Mouse (Mus musculus): Measurements from ENCODE around the gene Tmem230. TPM values are rescaled to one million over a fixed set of nuclear protein-coding genes. Genes with fewer than 3 reads are reported as not detected.
"Not testable (repeated sequence)": the region's sequence is repeated elsewhere in the genome, so short reads cannot be mapped to it uniquely, and the experiment has no call there.

Tmem230 gene
- polyA plus RNA-seq (2015; fragmentation: Nextera tagmentation; extraction: Ambion mirVana), result 37.3 and 46.5 TPM in 2 replicates

DNA sequence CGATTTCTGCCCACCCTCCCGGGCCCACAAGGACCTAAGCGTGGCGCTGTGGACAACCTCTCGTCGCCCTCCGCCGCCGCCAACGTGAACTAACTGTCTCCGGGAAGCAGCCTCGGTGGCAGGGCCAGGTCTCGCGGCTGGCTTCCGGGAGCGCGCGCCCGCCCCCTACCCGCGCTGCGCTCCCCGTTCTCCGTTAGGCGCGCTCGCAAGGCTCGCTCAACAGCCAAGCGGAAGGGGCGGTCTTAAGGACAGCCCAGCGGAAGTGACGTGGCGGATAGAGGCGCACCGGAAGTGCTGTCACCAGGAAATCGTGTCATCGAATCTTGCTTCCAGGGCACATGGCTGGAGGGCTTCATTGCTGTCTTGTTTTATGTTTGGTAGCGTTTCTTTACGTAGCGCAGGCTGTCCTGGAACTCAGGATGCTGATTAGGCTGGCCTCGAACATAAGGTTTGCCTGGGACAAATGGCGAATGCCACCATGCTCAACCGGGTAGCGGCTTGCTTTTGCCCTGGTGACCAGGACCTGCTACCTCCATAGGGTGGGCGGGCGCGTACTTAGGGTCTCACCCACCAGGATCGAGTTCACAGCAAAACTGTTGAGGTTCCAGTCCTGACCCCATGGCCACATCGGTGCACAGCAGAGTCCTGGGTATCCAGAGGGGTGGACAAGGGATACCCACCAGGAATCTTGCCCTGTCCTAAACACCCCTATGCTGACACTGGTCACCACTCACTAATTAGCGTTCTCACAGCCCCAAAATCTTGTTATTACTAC lies at the start of gene Tmem230:
TSS of gene Tmem230 (minus strand) at position 269 of the 775 bp plus-strand sequence.
- ATAC-seq (replicated peaks; ENCODE audit: extremely low read depth, insufficient read depth, low FRiP score), result peak; percentile 93

DNA sequence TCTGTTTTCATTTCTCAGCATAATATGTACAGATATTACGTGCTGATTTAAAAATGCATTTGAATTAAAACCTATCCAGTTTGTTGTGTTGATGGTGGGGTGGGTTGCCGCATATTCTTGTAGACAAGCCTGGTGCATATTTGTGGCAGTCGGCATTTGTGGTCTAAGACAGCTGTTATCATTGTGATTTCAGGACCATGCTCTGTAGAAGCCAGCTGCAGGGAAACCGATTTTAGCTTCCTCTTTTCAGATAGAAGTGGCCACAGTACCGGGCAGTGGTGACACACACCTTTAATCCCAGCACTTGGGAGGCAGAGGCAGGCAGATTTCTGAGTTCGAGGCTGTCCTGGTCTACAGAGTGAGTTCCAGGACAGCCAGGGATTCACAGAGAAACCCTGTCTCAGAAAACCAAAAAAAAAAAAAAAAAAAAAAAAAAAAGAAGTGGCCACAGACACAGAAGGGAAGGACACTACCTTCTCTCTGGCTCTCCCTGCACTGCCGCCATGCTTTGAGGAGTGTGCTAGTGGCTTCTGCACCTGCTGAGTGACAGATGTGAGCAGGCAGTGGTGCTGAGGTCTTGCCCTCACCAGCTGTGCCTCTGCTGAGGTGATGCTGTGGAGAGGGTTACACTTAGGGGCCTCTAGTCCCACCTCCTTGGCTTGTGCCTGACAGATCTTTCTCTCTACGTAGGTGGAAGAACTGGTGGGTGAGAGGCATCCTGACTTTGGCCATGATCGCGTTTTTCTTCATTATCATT lies 46.3 kb upstream of the Tmem230 start:
- Histone ChIP-seq H3K27ac (ENCODE audit: low read length) (no peak overlapping the region), H3K4me2 (ENCODE audit: low read depth, low read length) (no peak overlapping the region), H3K9me3 (replicated peaks; ENCODE audit: control insufficient read depth, low read length) (no peaks in the 10 kb centered on the region), H3K27me3 (ENCODE audit: control insufficient read depth, insufficient read depth, low read length) (no peaks in the 10 kb centered on the region), H3K9ac (ENCODE audit: low read length) (no peak overlapping the region), H3K36me3 (ENCODE audit: control insufficient read depth, insufficient read depth) (peaks cover 29% of the 10 kb centered on the region), H3K4me3 (ENCODE audit: low read length) (no peak overlapping the region), H3K4me1 (ENCODE audit: control insufficient read depth, insufficient read depth, low read length) (peaks cover 36% of the 10 kb centered on the region)
- no peak for ATAC-seq (replicated peaks; ENCODE audit: extremely low read depth, insufficient read depth, low FRiP score)
- 79% methylated on average over 10 of the region's 10 CpGs for WGBS

More for the DNA sequence above, at the start of gene Tmem230:
- Histone ChIP-seq H3K9me3 (replicated peaks; ENCODE audit: control insufficient read depth, low read length) (no peaks in the 10 kb centered on the region), H3K27ac (ENCODE audit: low read length) (peak within 1 kb of the TSS; percentile 90), H3K27me3 (ENCODE audit: control insufficient read depth, insufficient read depth, low read length) (no peaks in the 10 kb centered on the region), H3K9ac (ENCODE audit: low read length) (peak within 1 kb of the TSS; percentile 82), H3K36me3 (ENCODE audit: control insufficient read depth, insufficient read depth) (peaks cover 22% of the 10 kb centered on the region), H3K4me3 (ENCODE audit: low read length) (peak within 1 kb of the TSS; percentile 73), H3K4me2 (ENCODE audit: low read depth, low read length) (peak within 1 kb of the TSS; percentile 74), H3K4me1 (ENCODE audit: control insufficient read depth, insufficient read depth, low read length) (peaks cover 17% of the 10 kb centered on the region)
- 4% methylated on average over 49 of the region's 50 CpGs for WGBS

DNA sequence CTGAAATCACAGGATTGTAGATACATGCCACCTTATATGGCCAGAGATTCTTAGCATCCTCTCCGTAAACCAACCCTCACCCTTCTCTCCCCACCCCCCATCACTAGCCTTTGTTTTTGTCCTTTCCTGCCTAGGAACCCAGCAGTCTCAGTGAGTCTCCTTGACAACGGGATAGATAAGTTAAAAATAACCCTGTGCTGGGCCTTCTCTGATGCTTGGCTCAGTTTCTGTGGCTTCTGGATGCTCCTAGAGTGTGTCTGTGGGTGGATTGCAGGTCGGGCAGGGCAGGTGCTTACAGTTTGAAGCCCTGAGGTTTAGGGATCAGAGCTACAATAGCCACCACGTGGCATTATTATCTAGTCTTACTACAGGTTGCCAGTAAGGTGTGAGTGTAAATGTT lies 44.5 kb upstream of the Tmem230 start:
- Histone ChIP-seq H3K27me3 (ENCODE audit: control insufficient read depth, insufficient read depth, low read length) (no peaks in the 10 kb centered on the region), H3K4me2 (ENCODE audit: low read depth, low read length) (peak overlapping the region; percentile 40), H3K4me1 (ENCODE audit: control insufficient read depth, insufficient read depth, low read length) (peaks cover 36% of the 10 kb centered on the region), H3K27ac (ENCODE audit: low read length) (peak overlapping the region; percentile 54), H3K9me3 (replicated peaks; ENCODE audit: control insufficient read depth, low read length) (no peaks in the 10 kb centered on the region), H3K36me3 (ENCODE audit: control insufficient read depth, insufficient read depth) (peaks cover 15% of the 10 kb centered on the region), H3K4me3 (ENCODE audit: low read length) (no peak overlapping the region), H3K9ac (ENCODE audit: low read length) (no peak overlapping the region)
- WGBS, result 7% methylated on average over 4 of the region's 4 CpGs
- peak; percentile 81 for ATAC-seq (replicated peaks; ENCODE audit: extremely low read depth, insufficient read depth, low FRiP score)

DNA sequence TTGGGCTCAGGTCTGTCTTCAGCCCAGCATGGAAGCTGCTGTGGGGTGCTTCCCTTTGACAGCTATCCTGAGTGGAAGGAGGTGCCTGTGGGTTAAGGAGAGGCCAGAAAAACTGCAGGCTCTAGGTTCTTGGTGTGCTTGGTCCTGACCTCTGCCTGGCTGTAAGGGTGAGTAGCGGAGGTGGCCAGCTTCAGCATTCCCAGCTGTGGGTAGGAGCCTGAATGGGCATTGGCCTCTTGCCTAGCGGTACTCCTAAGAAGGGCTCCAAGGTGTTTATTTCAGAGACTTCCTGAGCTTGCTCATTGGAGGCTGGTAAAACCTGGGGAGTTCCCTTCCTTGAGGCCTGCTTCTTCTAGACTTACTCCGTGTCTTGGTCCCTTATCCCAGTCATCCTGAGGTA lies 43.7 kb upstream of the Tmem230 start:
- Histone ChIP-seq H3K4me2 (ENCODE audit: low read depth, low read length) (peak overlapping the region; percentile 40; the same call in 1 of the 2 replicates), H3K27ac (ENCODE audit: low read length) (peak overlapping the region; percentile 54), H3K9ac (ENCODE audit: low read length) (peak overlapping the region; percentile 3; the same call in 1 of the 2 replicates), H3K4me1 (ENCODE audit: control insufficient read depth, insufficient read depth, low read length) (peaks cover 41% of the 10 kb centered on the region), H3K36me3 (ENCODE audit: control insufficient read depth, insufficient read depth) (peaks cover 14% of the 10 kb centered on the region), H3K27me3 (ENCODE audit: control insufficient read depth, insufficient read depth, low read length) (no peaks in the 10 kb centered on the region), H3K9me3 (replicated peaks; ENCODE audit: control insufficient read depth, low read length) (no peaks in the 10 kb centered on the region), H3K4me3 (ENCODE audit: low read length) (no peak overlapping the region)
- ATAC-seq (replicated peaks; ENCODE audit: extremely low read depth, insufficient read depth, low FRiP score), result no peak
- WGBS, result 65% methylated on average over 3 of the region's 3 CpGs

DNA sequence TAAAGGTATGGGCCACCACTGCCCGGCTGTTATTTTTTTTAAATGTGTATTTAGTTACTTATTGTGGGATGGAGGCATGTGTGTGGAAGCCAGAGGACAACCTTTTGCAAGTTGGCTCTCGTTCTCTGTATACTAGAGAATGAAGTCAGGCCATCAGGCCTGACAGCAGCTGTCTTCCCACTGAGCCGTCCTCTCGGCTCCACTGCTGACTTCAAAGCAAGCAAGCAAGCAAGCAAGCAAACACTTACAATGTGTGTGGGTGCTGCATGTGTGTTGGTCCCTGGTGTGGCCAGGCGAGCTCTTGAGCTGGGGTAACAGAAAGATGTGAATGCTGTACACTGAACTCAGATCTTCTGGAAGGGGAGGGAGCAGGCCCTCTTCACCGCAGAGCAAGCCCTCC lies 43.2 kb upstream of the Tmem230 start:
- Histone ChIP-seq H3K4me3 (ENCODE audit: low read length) (no peak overlapping the region), H3K4me1 (ENCODE audit: control insufficient read depth, insufficient read depth, low read length) (peaks cover 44% of the 10 kb centered on the region), H3K27ac (ENCODE audit: low read length) (peak overlapping the region; percentile 54), H3K9ac (ENCODE audit: low read length) (peak overlapping the region; percentile 3; the same call in 1 of the 2 replicates), H3K9me3 (replicated peaks; ENCODE audit: control insufficient read depth, low read length) (no peaks in the 10 kb centered on the region), H3K27me3 (ENCODE audit: control insufficient read depth, insufficient read depth, low read length) (no peaks in the 10 kb centered on the region), H3K4me2 (ENCODE audit: low read depth, low read length) (no peak overlapping the region), H3K36me3 (ENCODE audit: control insufficient read depth, insufficient read depth) (peaks cover 11% of the 10 kb centered on the region)
- 72% methylated on average over 6 of the region's 6 CpGs for WGBS
- ATAC-seq (replicated peaks; ENCODE audit: extremely low read depth, insufficient read depth, low FRiP score), result no peak

DNA sequence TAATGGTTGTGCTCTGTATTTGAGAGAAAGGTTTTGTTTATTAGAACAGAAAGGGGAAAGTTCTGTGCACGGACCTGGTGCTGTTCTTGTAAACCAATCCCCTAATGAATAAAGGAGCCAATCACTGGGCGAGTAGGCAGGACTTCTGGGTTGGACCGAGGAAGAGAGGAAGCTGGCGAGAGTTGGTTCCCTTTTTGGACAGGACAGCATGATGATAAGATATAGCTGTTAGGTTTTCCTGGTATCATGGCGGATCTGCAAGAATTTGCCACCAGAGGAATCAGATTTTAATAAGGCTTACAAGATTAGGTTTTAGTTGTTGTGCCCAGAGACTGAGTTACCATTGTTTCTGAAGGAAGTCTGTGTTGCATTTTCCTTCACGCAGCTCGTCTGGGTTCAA lies 41.6 kb upstream of the Tmem230 start:
- not testable (repeated sequence) for H3K9ac ChIP-seq (ENCODE audit: low read length); H3K27me3 ChIP-seq (ENCODE audit: control insufficient read depth, insufficient read depth, low read length); H3K4me2 ChIP-seq (ENCODE audit: low read depth, low read length); H3K9me3 ChIP-seq (replicated peaks; ENCODE audit: control insufficient read depth, low read length); H3K36me3 ChIP-seq (ENCODE audit: control insufficient read depth, insufficient read depth); ATAC-seq (replicated peaks; ENCODE audit: extremely low read depth, insufficient read depth, low FRiP score); H3K4me3 ChIP-seq (ENCODE audit: low read length); H3K27ac ChIP-seq (ENCODE audit: low read length)
- peaks cover 50% of the 10 kb centered on the region for H3K4me1 ChIP-seq (ENCODE audit: control insufficient read depth, insufficient read depth, low read length)
- 55% methylated on average over 5 of the region's 7 CpGs for WGBS

DNA sequence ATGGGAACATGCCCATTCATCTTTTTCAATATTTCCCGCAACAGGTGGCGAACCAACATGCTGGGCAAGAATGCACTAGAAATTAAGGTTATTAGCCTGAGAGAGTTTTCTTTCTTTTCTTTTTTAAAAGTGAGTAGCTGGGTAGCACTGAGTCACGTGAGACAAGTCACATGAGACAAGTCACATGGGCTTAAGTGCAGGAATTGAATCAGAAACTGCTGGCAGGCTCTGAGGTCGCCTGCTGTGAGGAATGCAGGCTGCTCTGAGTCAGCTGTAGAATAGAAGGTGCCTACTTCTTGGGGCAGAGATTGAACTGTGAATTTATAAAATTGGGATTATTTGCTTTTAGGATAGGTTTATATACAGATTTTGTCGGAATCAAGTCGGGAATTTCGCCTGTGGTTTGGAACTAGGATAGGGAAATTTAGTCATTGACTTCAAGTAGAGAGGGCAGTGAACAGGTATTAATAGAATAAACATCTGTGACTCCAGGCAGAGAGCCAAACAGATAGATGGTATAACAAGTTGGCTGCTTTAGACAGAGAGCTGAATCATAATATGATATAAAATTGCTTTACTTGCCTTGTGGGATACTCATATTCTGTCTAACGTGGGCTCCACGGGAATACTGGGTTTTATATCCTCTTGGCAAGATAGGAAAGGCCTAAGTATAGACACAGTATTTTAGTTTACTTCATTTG lies 38.9 kb upstream of the Tmem230 start:
- H3K36me3 ChIP-seq (ENCODE audit: control insufficient read depth, insufficient read depth), result no peaks in the 10 kb centered on the region
- no peak overlapping the region for H3K4me3 ChIP-seq (ENCODE audit: low read length)
- H3K27me3 ChIP-seq (ENCODE audit: control insufficient read depth, insufficient read depth, low read length), result no peaks in the 10 kb centered on the region
- H3K4me2 ChIP-seq (ENCODE audit: low read depth, low read length), result peak overlapping the region; percentile 40; the same call in 1 of the 2 replicates
- ATAC-seq (replicated peaks; ENCODE audit: extremely low read depth, insufficient read depth, low FRiP score), result peak; percentile 49; the same call in 1 of the 2 replicates
- H3K27ac ChIP-seq (ENCODE audit: low read length), result peak overlapping the region; percentile 90
- no peak overlapping the region for H3K9ac ChIP-seq (ENCODE audit: low read length)
- no peaks in the 10 kb centered on the region for H3K9me3 ChIP-seq (replicated peaks; ENCODE audit: control insufficient read depth, low read length)
- 53% methylated on average over 9 of the region's 9 CpGs for WGBS
- peaks cover 56% of the 10 kb centered on the region for H3K4me1 ChIP-seq (ENCODE audit: control insufficient read depth, insufficient read depth, low read length)

DNA sequence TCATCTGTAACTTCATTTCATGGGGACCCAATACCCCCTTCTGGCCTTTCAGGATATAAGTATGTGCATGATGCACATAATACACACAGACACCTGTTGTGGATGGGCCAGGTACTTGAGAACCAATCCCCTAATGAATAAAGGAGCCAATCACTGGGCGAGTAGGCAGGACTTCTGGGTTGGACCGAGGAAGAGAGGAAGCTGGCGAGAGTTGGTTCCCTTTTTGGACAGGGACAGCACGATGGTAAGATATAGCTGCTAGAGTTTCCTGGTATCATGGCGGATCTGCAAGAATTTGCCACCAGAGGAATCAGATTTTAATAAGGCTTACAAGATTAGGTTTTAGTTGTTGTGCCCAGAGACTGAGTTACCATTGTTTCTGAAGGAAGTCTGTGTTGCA lies 38.1 kb upstream of the Tmem230 start:
- Histone ChIP-seq H3K4me1 (ENCODE audit: control insufficient read depth, insufficient read depth, low read length) (peaks cover 51% of the 10 kb centered on the region), H3K27ac (ENCODE audit: low read length) (peak overlapping the region; percentile 87)
- H3K9me3 ChIP-seq (replicated peaks; ENCODE audit: control insufficient read depth, low read length); H3K9ac ChIP-seq (ENCODE audit: low read length); H3K27me3 ChIP-seq (ENCODE audit: control insufficient read depth, insufficient read depth, low read length); H3K4me3 ChIP-seq (ENCODE audit: low read length); ATAC-seq (replicated peaks; ENCODE audit: extremely low read depth, insufficient read depth, low FRiP score); H3K4me2 ChIP-seq (ENCODE audit: low read depth, low read length); H3K36me3 ChIP-seq (ENCODE audit: control insufficient read depth, insufficient read depth): not testable (repeated sequence)
- 88% methylated on average over 5 of the region's 5 CpGs for WGBS

All from heart, embryonic 16.5 days (tissue).